Mouse (Mus musculus) E14TG2a.4 (cell line): ENCODE results near the gene Ly75.

Experiments
- CTCF ChIP-seq: conservative IDR thresholded peaks from 2 replicates; pipeline ENCODE4 v1.5.1; 2014; ENCODE audit warnings: low read length
- NANOG ChIP-seq: IDR thresholded peaks from 2 replicates; pipeline ENCODE4 v1.6.1; 2014; ENCODE audit warnings: borderline replicate concordance, low read length, mixed read lengths
- POU5F1 ChIP-seq: IDR thresholded peaks from 2 replicates; pipeline ENCODE4 v1.6.1; 2014; ENCODE audit warnings: low read length, borderline replicate concordance

DNA sequence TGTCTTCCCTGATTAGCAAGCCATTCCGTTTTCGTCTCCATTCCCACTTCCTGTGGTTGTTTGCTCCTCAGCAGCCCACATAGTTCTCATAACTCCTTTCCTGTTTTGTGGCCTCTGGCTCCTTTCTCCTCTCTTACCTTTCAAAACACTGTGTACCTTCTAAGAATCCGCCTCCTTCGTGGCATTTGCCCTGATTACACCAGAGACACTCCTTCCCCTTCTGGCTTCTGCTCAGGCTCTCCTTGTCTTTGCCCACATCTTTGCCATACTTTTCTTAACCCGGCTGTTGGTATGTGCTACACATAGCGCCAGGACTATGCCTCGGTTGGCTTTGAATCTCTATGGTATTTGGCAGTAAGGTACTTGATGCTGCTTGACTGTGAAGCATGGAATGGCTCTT lies 35.2 kb downstream of the Ly75 start:
- no peak for TF ChIP-seq CTCF
- TF ChIP-seq NANOG = no peak
- no peak for TF ChIP-seq POU5F1
